In the genomic region with DNA sequence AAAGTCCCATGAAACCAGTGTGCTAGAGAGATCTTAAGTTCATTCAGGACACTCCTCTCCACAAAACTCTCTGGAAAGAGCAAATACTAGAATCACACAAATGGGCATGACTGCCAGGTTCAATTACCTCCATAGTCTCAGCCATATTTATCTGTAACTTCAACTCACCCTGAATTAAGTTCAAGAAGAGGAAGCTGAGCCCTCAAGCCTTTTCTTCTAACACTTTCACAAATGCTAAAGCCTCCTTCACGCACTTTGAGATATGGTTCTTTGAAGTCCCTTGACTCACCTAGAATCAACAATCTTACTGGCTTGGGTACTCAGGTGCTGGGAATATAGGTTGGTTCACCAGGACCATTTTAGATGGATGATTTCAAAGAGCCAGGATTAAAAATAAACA, we compare ENCODE assay signal across 25 mouse cellular contexts. TPM values are rescaled to one million over a fixed set of nuclear protein-coding genes. Genes with fewer than 3 reads are reported as not detected.
"Had no signal": no experiment of that assay in that cellular context is flagged by ENCODE, and none has a peak within 500 bp of the region (broad histone marks: within the 10 kb centered on the region; RNA-seq: fewer than 3 reads in every experiment).

No protein-coding gene starts in this region.

- H3K9me3 ChIP-seq: heart, embryonic 10.5 days; heart, embryonic 12.5 days; hindbrain, embryonic 10.5 days; hindbrain, embryonic 12.5 days; intestine, embryonic 15.5 days; limb, embryonic 10.5 days; limb, embryonic 12.5 days had no signal

- ATAC-seq: forebrain, postnatal 0 days; hindbrain, embryonic 16.5 days; inflammation-experienced regulatory T-cells, adult 6 months; intestine, embryonic 15.5 days; intestine, postnatal 0 days had no signal

- H3K36me3 ChIP-seq: heart, embryonic 10.5 days; heart, embryonic 12.5 days; hindbrain, embryonic 10.5 days; hindbrain, embryonic 12.5 days; intestine, embryonic 15.5 days; limb, embryonic 10.5 days; limb, embryonic 12.5 days had no signal

- H3K4me2 ChIP-seq: heart, embryonic 12.5 days; hindbrain, embryonic 12.5 days; hindbrain, embryonic 14.5 days; intestine, embryonic 15.5 days; limb, embryonic 12.5 days had no signal

- H3K4me1 ChIP-seq: intestine, embryonic 15.5 days had no signal

- H3K9ac ChIP-seq: forebrain, postnatal 0 days; heart, embryonic 12.5 days; hindbrain, embryonic 12.5 days; hindbrain, embryonic 14.5 days; intestine, embryonic 15.5 days; limb, embryonic 12.5 days had no signal

- DNase-seq: forebrain, postnatal 0 days; gastrocnemius, postnatal 10 days; gastrocnemius, postnatal 25 days; heart, adult 18-20 months; heart, postnatal 10 days; heart, postnatal 4 days; kidney, adult 2 months; kidney, adult 9 months; kidney, postnatal 10 days; kidney, postnatal 25 days; kidney, postnatal 4 days had no signal

- H3K27ac ChIP-seq: heart, embryonic 10.5 days; hindbrain, embryonic 10.5 days; hindbrain, embryonic 12.5 days; hindbrain, embryonic 14.5 days; intestine, embryonic 15.5 days; layer of hippocampus, adult 2 months; left cerebral cortex, adult 2 months; limb, embryonic 10.5 days; limb, embryonic 12.5 days had no signal

- H3K4me3 ChIP-seq: heart, embryonic 10.5 days; heart, embryonic 12.5 days; hindbrain, embryonic 10.5 days; hindbrain, embryonic 12.5 days; intestine, embryonic 15.5 days; layer of hippocampus, adult 2 months; left cerebral cortex, adult 2 months; limb, embryonic 10.5 days; limb, embryonic 12.5 days had no signal

- H3K27me3 ChIP-seq: intestine, embryonic 15.5 days had no signal

RNA-seq across cellular contexts. Expression of gene Slco4c1, which starts 3.2 kb away (rescaled TPM):
- polyA plus RNA-seq: heart, embryonic 14.5 days; hindbrain, embryonic 10.5 days; limb, embryonic 10.5 days had no signal
